Mouse (Mus musculus) heart, postnatal 10 days (tissue): ENCODE measurements around the gene Fbxl5. TPM values are rescaled to one million over a fixed set of nuclear protein-coding genes. Genes with fewer than 3 reads are reported as not detected.

Experiments used
- DNase-seq, 2 experiments: peaks; one replicate each; pipeline ENCODE4 v3.0.0; 2021
- intact Hi-C: fragments of 180-260 bp; cut with DNase I; formaldehyde crosslinking; loops from one replicate; pipeline ENCODE4 v1.15.1; 2025
- total RNA-seq, 2 experiments: library from RNA; stranded (reverse); gene quantifications; 2 replicates each; pipeline ENCODE4 v1.2.3; 2021

Gene Fbxl5
- total RNA-seq, 2 experiments from 2014 or later = 32.0 to 37.0 TPM

DNA sequence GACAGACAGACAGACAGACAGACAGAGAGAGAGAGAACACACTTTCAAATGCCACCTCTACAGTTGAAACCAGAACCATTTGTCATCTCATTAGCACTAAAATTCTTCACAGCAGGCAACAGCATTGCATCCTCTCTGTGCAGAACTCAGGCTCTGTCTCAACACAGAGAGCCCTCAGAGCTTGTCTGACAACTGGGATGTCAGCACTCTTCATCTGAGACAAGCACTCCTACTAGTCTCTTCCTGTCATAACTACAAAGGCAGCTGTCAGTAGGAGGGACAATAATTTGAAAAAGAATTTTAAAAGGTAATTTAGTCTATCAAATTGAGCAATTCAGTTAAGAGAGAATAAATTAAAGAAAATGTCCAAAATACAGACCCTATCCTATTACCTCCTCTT is 122.2 kb downstream of the Fbxl5 start:
- intact Hi-C loops = no loop called here
- no peak for DNase-seq

DNA sequence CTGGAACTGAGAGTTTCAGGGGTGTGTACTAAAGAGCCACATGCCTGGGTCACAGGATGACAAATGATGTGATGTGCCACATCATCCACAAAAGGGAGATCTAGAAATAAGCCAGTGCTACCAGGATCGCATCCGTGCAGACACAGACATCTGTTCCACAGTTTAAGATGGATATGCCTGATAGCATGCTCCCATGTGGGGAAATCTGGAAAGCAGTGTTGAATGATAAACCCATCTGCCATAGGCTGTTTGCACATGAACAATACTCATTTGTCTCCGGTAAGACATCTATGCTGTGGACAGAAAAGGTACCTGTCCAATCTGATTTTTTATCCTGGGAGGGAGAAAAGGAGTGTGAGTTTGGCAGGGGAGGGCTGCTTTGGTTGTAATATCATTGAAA is 124.3 kb downstream of the Fbxl5 start:
- no peak for DNase-seq
- intact Hi-C loops = no loop called here

Other genes starting within 250 kb of the Fbxl5 start
- 10 to 100 TPM; 10.7 to 13.6 TPM for gene Cc2d2a, start 159.3 kb downstream of the Fbxl5 start, total RNA-seq
- gene Bst1, start 2.8 kb downstream of the Fbxl5 start, total RNA-seq = under 1 TPM; 0.96 to 0.99 TPM
- gene Cd38, start 46.9 kb upstream of the Fbxl5 start, total RNA-seq = 10 to 100 TPM; 10.5 to 12.7 TPM
- 10 to 100 TPM in 1 of 2 experiments, 1 to 10 TPM in 1; 8.9 to 10.7 TPM for gene Gm7879, start 91.5 kb upstream of the Fbxl5 start, total RNA-seq
- under 1 TPM; 0.45 TPM for gene Fgfbp1, start 160.1 kb upstream of the Fbxl5 start, total RNA-seq